Mouse (Mus musculus) E14TG2a.4 (cell line): ENCODE results near the gene Anapc15-ps.

ENCODE experiments used
- CTCF ChIP-seq: conservative IDR thresholded peaks from 2 replicates; pipeline ENCODE4 v1.5.1; 2014; ENCODE audit warnings: low read length
- NANOG ChIP-seq: IDR thresholded peaks from 2 replicates; pipeline ENCODE4 v1.6.1; 2014; ENCODE audit warnings: borderline replicate concordance, low read length, mixed read lengths
- POU5F1 ChIP-seq: IDR thresholded peaks from 2 replicates; pipeline ENCODE4 v1.6.1; 2014; ENCODE audit warnings: low read length, borderline replicate concordance

- TF ChIP-seq CTCF (no peak), POU5F1 (no peak), NANOG (no peak)
These were observed 29.4 kb downstream of the Anapc15-ps start for GRCm38 (mm10) chr10:95643696-95644360.
